Mouse (Mus musculus) right cerebral cortex, adult 18-20 months (tissue): ENCODE measurements around the gene Slc30a4.

Source experiments
- DNase-seq: peaks from one replicate; pipeline ENCODE4 v3.0.0; 2022; ENCODE audit warnings: mixed read lengths

The Slc30a4 gene

DNA sequence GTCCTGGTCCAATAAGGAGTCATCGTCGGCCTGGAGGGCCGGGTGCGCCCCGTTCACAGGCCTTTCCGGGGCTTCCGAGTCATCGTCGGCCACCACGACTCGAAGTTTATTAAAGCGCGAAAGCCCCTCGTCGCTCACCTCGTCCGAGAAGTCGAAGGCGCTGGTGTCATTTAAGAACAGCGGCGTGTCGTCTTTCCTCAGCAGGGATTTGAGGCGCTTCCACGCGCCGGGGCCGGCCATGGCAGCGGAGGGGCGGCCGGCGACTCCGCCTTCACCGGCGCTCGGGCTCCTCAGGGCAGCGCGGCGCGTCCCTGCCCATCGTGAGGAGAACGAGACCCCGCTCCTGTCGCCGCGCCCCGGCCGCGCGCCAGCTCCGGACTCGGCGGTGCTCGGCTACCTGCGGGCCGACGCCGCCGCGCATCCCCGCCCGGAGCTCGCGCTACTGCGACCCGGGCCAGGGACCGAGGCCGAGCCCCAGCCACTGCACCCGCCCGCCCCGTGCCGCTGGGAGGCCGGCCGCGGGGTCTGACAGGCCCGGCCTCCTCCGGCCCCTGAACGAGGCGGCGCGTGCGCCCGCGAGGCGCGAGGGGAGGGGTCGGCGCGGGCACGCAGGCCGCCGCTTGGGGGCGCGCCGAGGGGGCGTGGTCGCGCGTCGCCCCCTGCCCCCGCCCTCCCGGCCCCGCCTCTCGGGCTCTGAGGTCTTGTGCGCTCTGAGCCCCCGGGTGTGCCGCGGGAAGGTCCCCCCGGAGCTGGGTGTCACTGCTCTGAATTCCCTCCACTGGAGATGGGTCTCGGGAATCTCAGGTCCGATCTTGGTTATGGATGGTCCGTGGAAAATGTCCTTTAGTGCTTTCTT lies at the start of gene Slc30a4:
Slc30a4 (minus strand) TSS at position 483 of the 856 bp plus-strand sequence.
- peak; percentile 82 for DNase-seq

DNA sequence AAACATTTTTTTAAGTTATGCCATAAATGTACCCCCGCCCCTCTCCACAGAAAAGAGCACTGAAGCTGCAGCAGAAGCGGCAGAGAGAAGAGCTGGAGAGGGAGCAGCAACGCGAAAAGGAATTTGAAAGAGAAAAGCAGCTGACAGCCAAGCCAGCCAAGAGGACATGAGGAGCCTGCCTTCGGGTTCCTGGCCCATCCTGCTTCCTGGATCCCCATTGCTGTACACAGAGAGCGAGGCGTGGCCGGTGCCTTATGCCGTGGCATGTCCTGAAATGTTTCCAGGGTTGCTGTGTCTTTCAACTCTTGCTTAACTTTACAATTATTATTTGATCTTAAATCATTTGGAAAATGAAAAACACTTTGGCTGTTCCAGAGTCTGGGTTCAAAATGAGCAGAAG lies 44.0 kb upstream of the Slc30a4 start:
- DNase-seq, result no peak

- DNase-seq, result no peak
Observed at GRCm38 (mm10) chr2:122739023-122739422, 36.6 kb upstream of the Slc30a4 start.

DNA sequence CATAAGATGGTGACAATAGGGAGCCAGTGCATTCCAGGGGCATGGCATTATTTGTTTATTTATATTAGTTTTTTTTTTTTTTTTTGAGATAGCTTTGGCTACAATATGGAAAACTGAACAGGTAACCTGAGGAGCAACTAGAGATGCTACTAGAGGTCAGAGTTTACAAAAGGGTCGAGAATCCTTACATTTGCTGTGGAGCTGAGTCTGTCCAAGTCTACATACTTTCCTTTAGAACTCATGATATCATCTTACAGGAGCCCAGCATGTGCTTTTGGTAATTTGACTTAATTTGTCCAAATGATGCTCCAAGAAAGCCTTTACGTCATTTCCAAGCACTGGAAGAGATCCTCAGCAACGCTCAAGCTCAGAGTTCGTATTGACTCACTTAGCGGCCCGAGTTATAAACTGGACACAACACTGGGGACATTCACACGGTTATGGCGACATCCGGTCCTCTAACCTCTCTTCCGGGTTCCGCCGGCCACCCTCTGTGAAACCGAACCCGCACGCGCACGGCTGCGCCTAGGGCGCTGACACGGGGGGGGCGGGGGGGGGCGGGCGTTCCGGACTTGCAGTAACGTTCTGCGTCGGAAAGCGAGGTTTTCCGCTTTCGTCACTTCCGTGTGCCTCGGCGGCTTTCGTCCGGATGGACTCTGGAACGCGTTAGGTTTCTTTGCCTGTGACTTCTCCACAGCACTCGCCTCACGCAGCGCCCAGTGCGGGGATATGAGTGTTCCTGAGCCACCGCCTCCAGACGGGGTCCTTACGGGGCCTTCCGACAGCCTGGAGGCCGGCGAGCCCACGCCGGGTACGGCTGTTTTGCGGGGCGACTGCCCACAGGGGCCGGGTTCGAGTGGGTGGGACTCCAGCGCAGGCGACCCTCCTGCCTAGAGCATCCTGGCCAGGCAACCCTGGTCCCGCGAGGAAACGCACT lies 35.7 kb upstream of the Slc30a4 start, which contains the start of gene Bloc1s6:
Bloc1s6 (plus strand) TSS at position 610 of the 937 bp plus-strand sequence.
- DNase-seq, result peak; percentile 93

- no peak for DNase-seq
Observed at GRCm38 (mm10) chr2:122731456-122731855, 29.0 kb upstream of the Slc30a4 start.

GRCm38 (mm10) chr2:122725604-122726003 lies 23.1 kb upstream of the Slc30a4 start:
- no peak for DNase-seq

- no peak for DNase-seq
Observed at GRCm38 (mm10) chr2:122720564-122720963, 18.1 kb upstream of the Slc30a4 start.

DNA sequence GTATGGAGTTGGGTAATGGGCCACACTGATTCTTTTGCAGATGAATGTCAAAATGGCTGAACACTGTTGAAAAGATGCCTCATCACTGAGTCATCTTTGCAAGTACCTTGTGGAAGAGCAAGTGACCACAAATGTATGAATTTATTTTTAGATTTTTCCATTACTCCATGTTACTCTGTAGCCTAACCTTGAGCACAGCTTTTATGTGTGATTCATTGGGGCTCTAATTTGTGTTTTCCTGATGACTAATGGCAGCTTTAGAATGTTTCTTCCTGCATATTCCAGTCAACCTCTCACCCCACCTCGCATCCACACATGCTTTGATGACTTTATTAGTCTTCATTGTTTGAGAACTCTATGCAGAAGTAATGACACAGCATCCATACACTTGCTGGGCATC lies 16.8 kb upstream of the Slc30a4 start:
- DNase-seq, result no peak

DNA sequence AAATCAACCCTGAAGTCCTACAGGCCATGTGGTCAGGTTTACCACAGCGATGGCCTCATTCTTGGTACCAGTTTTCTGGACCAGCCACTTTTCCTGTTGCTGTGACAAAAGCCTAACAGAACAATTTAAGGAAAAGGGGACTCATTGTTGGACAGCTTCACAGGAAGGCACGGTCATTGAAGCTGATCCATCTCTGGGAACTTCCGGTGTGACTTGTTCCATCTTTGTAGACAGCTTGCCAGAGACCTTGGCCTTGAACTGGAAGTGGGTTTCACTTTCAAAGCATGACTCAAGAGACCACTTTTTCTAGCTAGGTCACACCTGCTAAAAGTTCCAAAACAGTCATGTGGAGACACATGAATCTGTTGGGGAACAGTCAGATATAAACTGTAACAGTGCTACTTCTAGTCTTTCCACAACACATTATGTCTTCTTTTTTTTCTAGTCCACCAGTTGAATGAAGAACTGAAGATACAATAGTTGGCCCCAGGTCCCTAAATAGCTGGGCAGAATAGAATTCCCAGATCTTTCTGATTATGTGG lies 13.9 kb upstream of the Slc30a4 start:
- DNase-seq, result no peak

DNA sequence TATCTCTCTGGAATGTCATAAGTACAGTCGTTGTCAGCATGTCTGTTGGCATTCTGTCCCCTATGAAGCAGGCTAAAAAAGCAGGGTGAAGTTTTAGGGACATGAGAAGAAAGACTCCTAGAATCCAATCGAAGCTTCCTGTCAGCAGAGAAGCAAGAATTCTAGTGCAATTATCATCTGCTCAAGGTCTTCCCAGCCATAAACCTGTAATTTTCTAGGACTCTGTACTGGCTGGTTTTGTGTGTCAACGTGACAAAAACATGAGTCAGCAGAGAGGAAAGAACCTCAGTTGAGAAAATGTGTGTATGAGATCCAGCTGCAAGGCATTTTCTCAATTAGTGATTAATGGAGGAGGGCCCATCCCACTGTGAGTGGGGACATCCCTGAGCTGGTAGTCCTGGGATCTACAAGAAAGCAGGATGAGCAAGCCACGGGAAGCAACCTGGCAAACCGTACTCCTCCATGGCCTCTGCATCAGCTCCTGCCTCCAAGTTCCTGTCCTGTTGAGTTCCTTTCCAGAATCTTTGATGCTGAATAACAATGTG lies 12.8 kb upstream of the Slc30a4 start:
- DNase-seq, result no peak

DNA sequence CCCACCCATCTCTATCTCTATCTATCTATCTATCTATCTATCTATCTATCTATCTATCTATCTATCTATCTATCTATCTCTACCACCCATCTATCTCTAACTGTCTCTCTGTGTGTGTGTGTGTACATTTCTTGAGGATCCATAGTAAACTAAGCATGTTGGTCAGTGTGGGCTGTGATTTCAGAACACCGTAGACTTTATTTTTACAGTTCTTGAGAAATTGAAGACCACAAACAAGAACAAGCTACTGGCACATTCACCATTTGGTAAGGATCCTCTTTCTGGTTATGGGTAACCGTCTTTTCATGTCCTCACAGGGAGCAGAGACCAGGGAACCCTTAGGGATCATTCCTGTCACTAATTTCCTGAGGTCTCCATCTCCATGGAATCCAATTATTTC lies 10.4 kb upstream of the Slc30a4 start:
- DNase-seq, result no peak

DNA sequence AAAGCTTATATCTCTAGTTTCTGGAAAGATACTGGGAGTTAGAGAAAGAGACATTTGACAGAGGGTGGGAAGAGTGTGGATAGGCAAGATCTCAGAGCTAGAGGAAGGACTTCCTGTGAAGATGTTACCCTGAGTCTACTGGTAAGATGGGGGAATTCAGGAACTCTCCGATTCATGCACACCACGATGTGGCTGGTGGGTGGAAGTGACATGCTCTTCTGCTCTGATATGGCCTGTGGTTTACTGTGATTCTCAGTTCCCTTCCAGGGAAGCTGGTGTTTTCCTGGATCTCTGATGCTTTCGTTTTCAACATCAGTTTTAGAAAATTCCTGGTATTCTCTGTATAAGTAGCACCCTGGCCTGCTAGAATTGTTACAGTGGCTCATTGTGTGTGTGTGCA lies 9.4 kb upstream of the Slc30a4 start:
- no peak for DNase-seq

- DNase-seq, result no peak
Observed at GRCm38 (mm10) chr2:122709156-122709555, 6.7 kb upstream of the Slc30a4 start.

GRCm38 (mm10) chr2:122708080-122708479 lies 5.6 kb upstream of the Slc30a4 start:
- DNase-seq, result no peak

DNA sequence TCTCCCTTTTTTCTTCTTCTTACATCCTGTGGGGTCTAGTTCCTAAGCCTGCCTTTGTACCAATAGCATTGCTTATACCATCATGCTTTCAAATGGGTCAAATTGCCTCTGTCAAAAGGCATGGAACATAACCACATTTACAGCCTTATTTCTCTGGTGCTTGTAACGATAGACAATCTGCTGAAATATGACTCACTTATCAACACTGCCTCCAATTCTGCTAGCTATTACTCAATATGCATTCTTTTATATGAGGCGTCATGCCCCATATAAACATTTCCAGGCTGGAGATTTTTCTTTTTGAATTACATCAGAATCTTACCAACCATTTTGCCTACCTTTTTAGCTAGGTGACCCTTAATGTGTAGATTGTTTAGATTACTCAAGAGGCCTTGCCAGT lies 2.1 kb upstream of the Slc30a4 start:
- no peak for DNase-seq

GRCm38 (mm10) chr2:122701871-122702180 lies 637 bp downstream of the Slc30a4 start:
- DNase-seq, result no peak

DNA sequence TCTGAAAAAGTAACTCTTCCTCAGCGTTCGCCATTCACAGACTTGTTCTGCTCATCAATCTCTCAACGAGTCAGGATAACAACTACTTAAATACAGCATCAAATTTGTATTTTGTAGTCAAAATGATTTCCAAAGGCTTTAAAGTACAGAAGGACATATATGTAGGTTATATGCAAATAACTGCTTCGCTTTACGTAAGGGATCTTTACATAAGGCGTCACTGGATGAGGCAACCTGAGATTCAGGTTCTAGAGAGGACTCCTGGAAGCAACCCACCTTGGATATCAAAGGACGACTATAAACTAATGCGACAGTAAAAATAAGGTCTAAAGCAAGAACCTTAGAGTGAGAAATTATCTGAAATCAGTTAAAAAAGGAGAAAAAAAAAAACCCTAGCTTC lies 1.5 kb downstream of the Slc30a4 start:
- no peak for DNase-seq

GRCm38 (mm10) chr2:122697526-122697925 lies 4.9 kb downstream of the Slc30a4 start:
- DNase-seq, result no peak

- no peak for DNase-seq
Observed at GRCm38 (mm10) chr2:122686665-122687064, 15.8 kb downstream of the Slc30a4 start.

GRCm38 (mm10) chr2:122683641-122684040 lies 18.8 kb downstream of the Slc30a4 start:
- no peak for DNase-seq

DNA sequence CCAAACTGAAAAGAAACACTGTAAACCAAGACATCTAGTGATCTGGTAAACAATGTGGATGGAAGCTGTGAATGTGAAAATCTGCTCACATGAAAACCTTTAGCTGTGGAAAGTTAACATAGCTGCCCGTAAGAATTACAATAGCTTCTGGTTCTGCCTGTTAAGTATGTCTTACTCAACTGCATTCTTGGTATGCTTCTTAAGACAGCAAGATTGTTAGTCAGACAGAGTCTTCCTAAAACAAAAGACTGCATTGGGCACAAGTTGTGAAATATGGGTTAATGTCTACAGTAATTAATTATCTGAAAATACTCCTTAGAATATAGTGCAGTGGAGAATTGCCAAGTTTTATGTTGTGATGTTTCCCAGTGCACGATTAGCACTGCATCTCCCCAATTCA lies 19.9 kb downstream of the Slc30a4 start:
- no peak for DNase-seq

GRCm38 (mm10) chr2:122681379-122682137 lies 20.9 kb downstream of the Slc30a4 start:
- no peak for DNase-seq
